Mouse (Mus musculus): Measurements from ENCODE around the gene Cmya5. TPM values are rescaled to one million over a fixed set of nuclear protein-coding genes. Genes with fewer than 3 reads are reported as not detected.

The Cmya5 gene
- 0.07 TPM for polyA plus RNA-seq (2014; fragmentation: Illumina TruSeq; extraction: RNeasy Lipid Tissue Mini Kit (QIAGEN cat#74804); ENCODE audit: low read depth, low replicate concordance)

GRCm38 (mm10) chr13:93144336-93145167, at the start of gene Cmya5:
Cmya5 (minus strand) TSS chr13:93144724.

GRCm38 (mm10) chr13:93191831-93192645, 47.5 kb upstream of the Cmya5 start, which contains the start of gene Tent2:
Tent2 (minus strand) TSS chr13:93192385.

Other genes with a start within 250 kb of the Cmya5 start
- 54.2 TPM for gene Tent2, start 47.7 kb upstream of the Cmya5 start, polyA plus RNA-seq (2014; fragmentation: Illumina TruSeq; extraction: RNeasy Lipid Tissue Mini Kit (QIAGEN cat#74804); ENCODE audit: low read depth, low replicate concordance)
- 45.4 TPM for gene Homer1, start 154.9 kb upstream of the Cmya5 start, polyA plus RNA-seq (2014; fragmentation: Illumina TruSeq; extraction: RNeasy Lipid Tissue Mini Kit (QIAGEN cat#74804); ENCODE audit: low read depth, low replicate concordance)

Data from testis, adult 10 weeks (tissue).